In the genomic region with DNA sequence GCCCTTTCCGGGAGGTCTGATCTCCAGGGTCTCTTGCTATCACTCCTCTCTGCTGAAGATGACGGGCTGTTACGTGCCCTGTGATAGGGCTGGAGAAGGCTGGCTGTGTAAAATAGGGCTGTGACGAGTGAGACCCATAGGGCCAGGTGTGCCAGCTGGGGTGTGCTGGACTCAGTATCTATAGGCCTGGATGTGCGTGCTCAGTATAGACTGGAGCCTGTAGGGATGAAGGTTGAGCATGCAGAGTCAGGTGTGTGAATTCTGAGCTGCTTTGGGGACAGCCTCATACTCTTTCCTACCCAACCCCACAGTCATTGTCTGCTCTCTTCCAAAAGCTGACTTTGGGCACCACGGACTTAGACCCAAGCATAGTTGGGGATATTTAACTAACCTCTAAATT, we compare ENCODE assay signal across 17 mouse cellular contexts. TPM values are rescaled to one million over a fixed set of nuclear protein-coding genes. Genes with fewer than 3 reads are reported as not detected.
A peak's percentile ranks its signal among the peaks of the same experiment; 100 is the strongest.
DNase-seq lines count a peak whose midpoint lies in the region; ATAC-seq lines count a peak whose summit lies in the region.
"Had no signal": no experiment of that assay in that cellular context is flagged by ENCODE, and none has a peak within 500 bp of the region (broad histone marks: within the 10 kb centered on the region; RNA-seq: fewer than 3 reads in every experiment).

No protein-coding gene starts in this region.

- peak overlapping the region; percentile 71; the same call in 1 of the 2 replicates for H3K27ac ChIP-seq in forebrain, embryonic 12.5 days
- no peak overlapping the region for H3K27ac ChIP-seq in forebrain, embryonic 14.5 days (ENCODE audit: low read depth, low read length)
- H3K27ac ChIP-seq in midbrain, embryonic 10.5 days (replicated peaks), result peak overlapping the region; percentile 90
- no peak overlapping the region for H3K27ac ChIP-seq in midbrain, embryonic 16.5 days (ENCODE audit: low read length)
- H3K27ac ChIP-seq in embryonic facial prominence, embryonic 11.5 days (replicated peaks; ENCODE audit: low read depth, low read length), result peak overlapping the region; percentile 39; the same call in 1 of the 2 replicates
- H3K27ac ChIP-seq in limb, embryonic 11.5 days (replicated peaks; ENCODE audit: low read depth, low read length), result 0 out of 2 replicates have a peak overlapping the region, but pooled peaks have one; percentile 21
- H3K27ac ChIP-seq: kidney, postnatal 0 days had no signal

- DNase-seq in forebrain, embryonic 14.5 days (ENCODE audit: low spot score), result no peak
- no peak for DNase-seq in midbrain, embryonic 10.5 days (ENCODE audit: low spot score)
- DNase-seq in embryonic facial prominence, embryonic 11.5 days (ENCODE audit: low spot score), result no peak
- DNase-seq in limb, embryonic 11.5 days (ENCODE audit: low spot score), result no peak
- DNase-seq in lung, postnatal 14 days, result no peak
- DNase-seq: adrenal gland, adult 2 months; gastrocnemius, postnatal 14 days; heart, postnatal 36 days; lung, adult 2 months; lung, postnatal 4 days; thymus, adult 18-20 months had no signal

- H3K9ac ChIP-seq in forebrain, embryonic 12.5 days, result no peak overlapping the region
- H3K9ac ChIP-seq in forebrain, embryonic 14.5 days (ENCODE audit: low read length), result no peak overlapping the region
- no peak overlapping the region for H3K9ac ChIP-seq in midbrain, embryonic 16.5 days (ENCODE audit: low read depth, low read length)
- no peak overlapping the region for H3K9ac ChIP-seq in embryonic facial prominence, embryonic 11.5 days (replicated peaks; ENCODE audit: low read length)
- H3K9ac ChIP-seq in limb, embryonic 11.5 days (ENCODE audit: low read length), result no peak overlapping the region

- peaks cover 25% of the 10 kb centered on the region for H3K4me1 ChIP-seq in forebrain, embryonic 12.5 days
- peaks cover 5% of the 10 kb centered on the region for H3K4me1 ChIP-seq in forebrain, embryonic 14.5 days (ENCODE audit: control insufficient read depth, insufficient read depth, low read length)
- H3K4me1 ChIP-seq in midbrain, embryonic 10.5 days, result peaks cover 40% of the 10 kb centered on the region
- peaks cover 4% of the 10 kb centered on the region; the same call in 1 of the 2 replicates for H3K4me1 ChIP-seq in midbrain, embryonic 16.5 days (ENCODE audit: control insufficient read depth, insufficient read depth, low read length)
- peaks cover 13% of the 10 kb centered on the region for H3K4me1 ChIP-seq in embryonic facial prominence, embryonic 11.5 days (ENCODE audit: control insufficient read depth, insufficient read depth, low read length)
- 0 out of 2 replicates have a peak, but pooled peaks cover 3% of the 10 kb centered on the region for H3K4me1 ChIP-seq in limb, embryonic 11.5 days (ENCODE audit: control insufficient read depth, insufficient read depth, low read length)

- no peak overlapping the region for H3K4me2 ChIP-seq in forebrain, embryonic 12.5 days
- no peak overlapping the region for H3K4me2 ChIP-seq in forebrain, embryonic 14.5 days (ENCODE audit: low read length)
- H3K4me2 ChIP-seq in midbrain, embryonic 16.5 days (ENCODE audit: low read length), result no peak overlapping the region
- H3K4me2 ChIP-seq in embryonic facial prominence, embryonic 11.5 days (ENCODE audit: low read depth, low read length), result no peak overlapping the region
- H3K4me2 ChIP-seq in limb, embryonic 11.5 days (ENCODE audit: low read depth, severe bottlenecking), result no peak overlapping the region
- H3K4me2 ChIP-seq: liver, embryonic 11.5 days had no signal

- no peak overlapping the region for H3K4me3 ChIP-seq in forebrain, embryonic 12.5 days (replicated peaks)
- H3K4me3 ChIP-seq in forebrain, embryonic 14.5 days (ENCODE audit: low read depth, low read length), result no peak overlapping the region
- H3K4me3 ChIP-seq in midbrain, embryonic 10.5 days, result no peak overlapping the region
- H3K4me3 ChIP-seq in midbrain, embryonic 16.5 days (ENCODE audit: low read depth, low read length), result no peak overlapping the region
- H3K4me3 ChIP-seq in embryonic facial prominence, embryonic 11.5 days (ENCODE audit: low read depth, low read length), result no peak overlapping the region
- H3K4me3 ChIP-seq in limb, embryonic 11.5 days (ENCODE audit: low read depth, low read length), result no peak overlapping the region

- no peak for ATAC-seq in forebrain, embryonic 12.5 days (ENCODE audit: low FRiP score)
- ATAC-seq in forebrain, embryonic 14.5 days, result no peak
- no peak for ATAC-seq in midbrain, embryonic 16.5 days
- ATAC-seq in embryonic facial prominence, embryonic 11.5 days (replicated peaks; ENCODE audit: insufficient number of reproducible peaks, low FRiP score, low TSS enrichment, low read depth), result 0 out of 2 replicates have a peak, but pooled peaks have one; percentile 44
- no peak for ATAC-seq in limb, embryonic 11.5 days (ENCODE audit: insufficient number of reproducible peaks, low FRiP score, low TSS enrichment, low read depth)
- no peak for ATAC-seq in CD4-positive, CD25-positive, alpha-beta regulatory T cell, adult 4 months
- ATAC-seq: intestine, embryonic 16.5 days had no signal

- no peaks in the 10 kb centered on the region for H3K36me3 ChIP-seq in forebrain, embryonic 12.5 days (replicated peaks)
- H3K36me3 ChIP-seq in forebrain, embryonic 14.5 days (ENCODE audit: control insufficient read depth, insufficient read depth, low read length), result no peaks in the 10 kb centered on the region
- H3K36me3 ChIP-seq in midbrain, embryonic 10.5 days, result no peaks in the 10 kb centered on the region
- no peaks in the 10 kb centered on the region for H3K36me3 ChIP-seq in midbrain, embryonic 16.5 days (ENCODE audit: control insufficient read depth, insufficient read depth, low read length)
- H3K36me3 ChIP-seq in embryonic facial prominence, embryonic 11.5 days (replicated peaks; ENCODE audit: control insufficient read depth, insufficient read depth, low read depth, low read length), result no peaks in the 10 kb centered on the region; the same call in 1 of the 2 replicates
- no peaks in the 10 kb centered on the region for H3K36me3 ChIP-seq in limb, embryonic 11.5 days (ENCODE audit: control insufficient read depth, insufficient read depth, low read length)

- no peaks in the 10 kb centered on the region for H3K9me3 ChIP-seq in forebrain, embryonic 12.5 days
- H3K9me3 ChIP-seq in forebrain, embryonic 14.5 days (replicated peaks; ENCODE audit: control insufficient read depth, low read length), result no peaks in the 10 kb centered on the region
- H3K9me3 ChIP-seq in midbrain, embryonic 10.5 days (replicated peaks), result no peaks in the 10 kb centered on the region
- no peaks in the 10 kb centered on the region for H3K9me3 ChIP-seq in midbrain, embryonic 16.5 days (replicated peaks; ENCODE audit: control insufficient read depth, low read length, poor library complexity, severe bottlenecking)
- no peaks in the 10 kb centered on the region for H3K9me3 ChIP-seq in embryonic facial prominence, embryonic 11.5 days (replicated peaks; ENCODE audit: control insufficient read depth, low read length)
- no peaks in the 10 kb centered on the region for H3K9me3 ChIP-seq in limb, embryonic 11.5 days (ENCODE audit: control insufficient read depth, low read length)

- H3K27me3 ChIP-seq in forebrain, embryonic 12.5 days, result no peaks in the 10 kb centered on the region
- no peaks in the 10 kb centered on the region for H3K27me3 ChIP-seq in forebrain, embryonic 14.5 days (replicated peaks; ENCODE audit: control insufficient read depth, insufficient read depth, low read length)
- no peaks in the 10 kb centered on the region for H3K27me3 ChIP-seq in midbrain, embryonic 10.5 days (ENCODE audit: low read depth, poor library complexity, severe bottlenecking)
- H3K27me3 ChIP-seq in midbrain, embryonic 16.5 days (ENCODE audit: control insufficient read depth, insufficient read depth, low read depth, low read length), result no peaks in the 10 kb centered on the region
- no peaks in the 10 kb centered on the region for H3K27me3 ChIP-seq in embryonic facial prominence, embryonic 11.5 days (ENCODE audit: control insufficient read depth, insufficient read depth, low read length)
- H3K27me3 ChIP-seq in limb, embryonic 11.5 days (ENCODE audit: control insufficient read depth, insufficient read depth, low read length), result no peaks in the 10 kb centered on the region

- 45% methylated on average over 6 of the region's 6 CpGs for WGBS in forebrain, embryonic 12.5 days
- 51% methylated on average over 6 of the region's 6 CpGs for WGBS in forebrain, embryonic 14.5 days
- 52% methylated on average over 6 of the region's 6 CpGs for WGBS in midbrain, embryonic 10.5 days
- WGBS in midbrain, embryonic 16.5 days, result 51% methylated on average over 6 of the region's 6 CpGs
- 30% methylated on average over 6 of the region's 6 CpGs for WGBS in embryonic facial prominence, embryonic 11.5 days
- WGBS in limb, embryonic 11.5 days, result 76% methylated on average over 6 of the region's 6 CpGs

RNA-seq across cellular contexts. Expression of a gene that starts 27.4 kb away (rescaled TPM):
- 19.9 and 21.7 TPM in 2 replicates for polyA plus RNA-seq in forebrain, embryonic 12.5 days (2016; fragmentation: Nextera tagmentation; extraction: Ambion mirVana)
- 4.6 and 7.7 TPM in 2 replicates for polyA plus RNA-seq in forebrain, embryonic 14.5 days (2014; fragmentation: Nextera tagmentation; extraction: Ambion mirVana)
- 21.6 and 23.4 TPM in 2 replicates for polyA plus RNA-seq in midbrain, embryonic 10.5 days (2016; fragmentation: Nextera tagmentation; extraction: Ambion mirVana)
- 9.3 and 10.6 TPM in 2 replicates for polyA plus RNA-seq in midbrain, embryonic 16.5 days (2015; fragmentation: Nextera tagmentation; extraction: Ambion mirVana)
- 17.6 and 22.9 TPM in 2 replicates for polyA plus RNA-seq in embryonic facial prominence, embryonic 11.5 days (2014; fragmentation: Nextera tagmentation; extraction: Ambion mirVana)
- 30.3 and 37.3 TPM in 2 replicates for polyA plus RNA-seq in limb, embryonic 11.5 days (2014; fragmentation: Nextera tagmentation; extraction: Ambion mirVana)
- polyA plus RNA-seq in CD4-positive, CD25-positive, alpha-beta regulatory T cell, adult 4 months (2017; shearing (Covaris generic)), result not detected

RNA-seq across cellular contexts. Expression of a gene that starts 37.5 kb away (rescaled TPM):
- polyA plus RNA-seq in forebrain, embryonic 12.5 days (2016; fragmentation: Nextera tagmentation; extraction: Ambion mirVana), result 127 and 131 TPM in 2 replicates
- 184 and 194 TPM in 2 replicates for polyA plus RNA-seq in forebrain, embryonic 14.5 days (2014; fragmentation: Nextera tagmentation; extraction: Ambion mirVana)
- 120 and 129 TPM in 2 replicates for polyA plus RNA-seq in midbrain, embryonic 10.5 days (2016; fragmentation: Nextera tagmentation; extraction: Ambion mirVana)
- 214 and 223 TPM in 2 replicates for polyA plus RNA-seq in midbrain, embryonic 16.5 days (2015; fragmentation: Nextera tagmentation; extraction: Ambion mirVana)
- 117 and 134 TPM in 2 replicates for polyA plus RNA-seq in embryonic facial prominence, embryonic 11.5 days (2014; fragmentation: Nextera tagmentation; extraction: Ambion mirVana)
- 107 and 109 TPM in 2 replicates for polyA plus RNA-seq in limb, embryonic 11.5 days (2014; fragmentation: Nextera tagmentation; extraction: Ambion mirVana)
- polyA plus RNA-seq in CD4-positive, CD25-positive, alpha-beta regulatory T cell, adult 4 months (2017; shearing (Covaris generic)), result 10 to 100 TPM; 11.4 to 28.4 TPM

RNA-seq across cellular contexts. Expression of a gene that starts 55.8 kb away (rescaled TPM):
- polyA plus RNA-seq in forebrain, embryonic 12.5 days (2016; fragmentation: Nextera tagmentation; extraction: Ambion mirVana), result 52.0 and 54.6 TPM in 2 replicates
- polyA plus RNA-seq in forebrain, embryonic 14.5 days (2014; fragmentation: Nextera tagmentation; extraction: Ambion mirVana), result 64.2 and 69.7 TPM in 2 replicates
- polyA plus RNA-seq in midbrain, embryonic 10.5 days (2016; fragmentation: Nextera tagmentation; extraction: Ambion mirVana), result 47.2 and 53.1 TPM in 2 replicates
- 43.5 and 45.6 TPM in 2 replicates for polyA plus RNA-seq in midbrain, embryonic 16.5 days (2015; fragmentation: Nextera tagmentation; extraction: Ambion mirVana)
- polyA plus RNA-seq in embryonic facial prominence, embryonic 11.5 days (2014; fragmentation: Nextera tagmentation; extraction: Ambion mirVana), result 47.4 and 50.0 TPM in 2 replicates
- polyA plus RNA-seq in limb, embryonic 11.5 days (2014; fragmentation: Nextera tagmentation; extraction: Ambion mirVana), result 47.3 and 48.0 TPM in 2 replicates
- polyA plus RNA-seq in CD4-positive, CD25-positive, alpha-beta regulatory T cell, adult 4 months (2017; shearing (Covaris generic)), result 10 to 100 TPM; 27.0 to 28.9 TPM

RNA-seq across cellular contexts. Expression of a gene that starts 58.0 kb away (rescaled TPM):
- polyA plus RNA-seq in forebrain, embryonic 12.5 days (2016; fragmentation: Nextera tagmentation; extraction: Ambion mirVana), result 9.0 and 9.1 TPM in 2 replicates
- polyA plus RNA-seq in forebrain, embryonic 14.5 days (2014; fragmentation: Nextera tagmentation; extraction: Ambion mirVana), result 4.6 and 5.4 TPM in 2 replicates
- polyA plus RNA-seq in midbrain, embryonic 10.5 days (2016; fragmentation: Nextera tagmentation; extraction: Ambion mirVana), result 0.30 and 0.36 TPM in 2 replicates
- 0.90 and 1.1 TPM in 2 replicates for polyA plus RNA-seq in midbrain, embryonic 16.5 days (2015; fragmentation: Nextera tagmentation; extraction: Ambion mirVana)
- polyA plus RNA-seq in embryonic facial prominence, embryonic 11.5 days (2014; fragmentation: Nextera tagmentation; extraction: Ambion mirVana), result 0.84 and 1.1 TPM in 2 replicates
- polyA plus RNA-seq in limb, embryonic 11.5 days (2014; fragmentation: Nextera tagmentation; extraction: Ambion mirVana), result 0.71 and 0.75 TPM in 2 replicates
- polyA plus RNA-seq in CD4-positive, CD25-positive, alpha-beta regulatory T cell, adult 4 months (2017; shearing (Covaris generic)), result not detected

Comparison
In these comparisons a context has a peak if more than half of its experiments do, and no peak if none do; other contexts are left out.
1. H3K27ac ChIP-seq: peak in forebrain, embryonic 12.5 days (single experiment), midbrain, embryonic 10.5 days (single experiment), embryonic facial prominence, embryonic 11.5 days (single experiment) and limb, embryonic 11.5 days (single experiment); none in forebrain, embryonic 14.5 days (single experiment) and midbrain, embryonic 16.5 days (single experiment).